Mouse (Mus musculus): ENCODE data around the gene Mmp19.

DNA sequence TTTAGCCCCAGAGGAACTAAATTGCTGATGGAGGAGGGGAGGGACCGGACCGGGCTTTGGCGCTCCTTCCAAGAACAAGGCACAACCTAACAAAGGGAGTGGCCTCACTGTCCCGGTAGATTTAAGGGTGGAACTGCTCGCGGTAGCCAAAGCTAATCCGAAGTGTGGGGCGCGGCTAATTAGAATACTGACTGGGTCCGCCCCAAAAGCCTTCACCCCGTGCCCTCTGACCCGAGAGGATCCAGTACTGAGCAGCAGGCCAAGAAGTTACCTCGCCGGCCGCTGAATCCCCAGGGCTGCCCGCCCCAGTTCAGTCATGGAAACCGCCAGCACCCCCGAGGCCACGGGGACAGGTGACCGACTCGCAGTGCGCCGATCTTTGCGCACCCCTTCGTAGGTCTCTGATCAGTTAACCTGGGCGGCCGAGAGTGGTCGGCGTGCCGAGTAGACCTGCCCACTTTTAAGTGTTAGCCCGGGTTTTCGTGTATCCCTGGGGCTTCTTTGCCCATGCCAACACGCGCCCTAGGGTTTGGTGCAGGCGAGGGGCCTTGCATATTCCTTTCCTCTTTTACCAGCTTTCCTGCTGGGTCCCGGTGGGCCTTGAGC is 43.0 kb upstream of the Mmp19 start, which contains the start of gene Pym1:
- TF ChIP-seq CTCF (IDR thresholded peaks at IDR 0.05; ENCODE audit: extremely low read depth, insufficient read length, insufficient replicate concordance, low read depth, low read length) = no peak
- TF ChIP-seq POLR2A (IDR thresholded peaks at IDR 0.05; ENCODE audit: low read depth, low read length) = peak; percentile 72
